Mouse (Mus musculus) spleen, embryonic (tissue): ENCODE data around the gene Slc20a1.

Source experiments
- CTCF ChIA-PET: fragments of 350-600 bp; sonication (Branson Sonifier 250); formaldehyde crosslinking; loops from one replicate; lab custom pipeline; 2022; lab: Charles Lee

Slc20a1 gene

DNA sequence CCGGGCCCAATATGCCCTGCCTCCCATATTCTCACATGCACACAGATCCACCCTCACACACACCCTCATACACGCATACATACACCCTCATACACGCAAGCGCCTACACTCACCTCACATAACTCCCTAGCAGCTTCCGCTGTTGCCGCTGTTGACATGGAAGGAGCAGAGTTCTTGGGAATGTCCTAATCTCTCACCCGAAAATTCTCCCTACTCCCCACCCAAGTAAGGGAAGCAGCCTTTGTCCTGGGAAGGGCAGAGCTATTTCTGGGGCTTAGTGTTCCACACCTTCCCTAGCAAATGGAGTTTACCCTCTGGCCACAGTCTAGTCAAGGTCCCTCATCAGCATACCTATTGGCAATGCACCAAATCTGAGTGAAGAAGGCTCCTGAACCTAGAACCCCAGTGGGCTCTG lies 49.1 kb downstream of the Slc20a1 start:
- CTCF ChIA-PET: no interaction called here

DNA sequence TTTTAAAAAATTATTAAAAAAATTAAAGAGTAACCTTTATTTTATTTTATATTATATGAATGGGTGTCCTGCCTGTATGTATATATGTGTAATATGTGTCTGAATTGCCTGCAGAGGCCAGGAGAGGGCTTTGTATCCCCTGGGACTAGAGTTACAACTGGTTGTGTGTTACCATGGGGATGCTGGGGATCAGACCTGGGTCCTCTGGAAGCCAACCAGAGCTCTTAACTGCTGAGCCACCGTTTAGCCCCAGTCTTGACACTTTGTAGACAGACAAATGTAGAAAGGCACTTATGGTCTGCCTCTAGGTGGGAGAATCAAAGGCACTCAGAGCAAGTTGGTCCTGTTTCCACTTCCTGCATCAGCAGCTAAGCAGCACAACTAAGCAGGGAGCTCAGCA lies 50.8 kb downstream of the Slc20a1 start:
- CTCF ChIA-PET: no interaction called here

GRCm38 (mm10) chr2:129252836-129253630 lies 54.5 kb downstream of the Slc20a1 start:
- CTCF ChIA-PET: interaction anchor here (0.7 kb wide), 1 partner anchor 670 kb away, joined by 3 read pairs; no protein-coding TSS in a partner anchor

DNA sequence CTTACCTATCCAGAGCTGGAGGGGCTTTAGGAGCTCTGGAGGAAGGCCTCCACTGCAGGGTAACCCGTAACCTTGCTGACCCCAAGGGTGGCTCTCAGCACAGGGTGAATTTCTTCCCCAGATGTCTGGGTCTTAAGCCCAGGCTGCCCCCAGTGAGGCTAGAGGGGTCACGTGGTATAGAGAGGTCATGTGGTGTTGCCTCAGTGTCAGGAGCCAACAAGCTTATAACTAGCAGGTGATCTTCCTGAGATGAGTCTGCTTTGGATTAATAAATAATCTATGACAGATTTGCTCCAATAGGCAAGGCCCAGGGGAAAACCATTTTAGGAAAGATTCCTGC lies 55.0 kb downstream of the Slc20a1 start:
- CTCF ChIA-PET: no interaction called here

GRCm38 (mm10) chr2:129254076-129254475 lies 55.5 kb downstream of the Slc20a1 start:
- CTCF ChIA-PET: interaction anchor here (0.6 to 0.7 kb wide), 3 partner anchors 48 to 430 kb away, joined by 3 to 7 read pairs (median 4); no protein-coding TSS in a partner anchor

- CTCF ChIA-PET: interaction anchor here (0.5 kb wide), 1 partner anchor 48 kb away, joined by 5 read pairs; no protein-coding TSS in a partner anchor
Measured at GRCm38 (mm10) chr2:129256006-129256405, 57.4 kb downstream of the Slc20a1 start.

- CTCF ChIA-PET: interaction anchor here (0.7 to 1.2 kb wide), 3 partner anchors 51 to 252 kb away, joined by 3 to 6 read pairs (median 5); no protein-coding TSS in a partner anchor
Measured at GRCm38 (mm10) chr2:129258056-129258455, 59.5 kb downstream of the Slc20a1 start.

DNA sequence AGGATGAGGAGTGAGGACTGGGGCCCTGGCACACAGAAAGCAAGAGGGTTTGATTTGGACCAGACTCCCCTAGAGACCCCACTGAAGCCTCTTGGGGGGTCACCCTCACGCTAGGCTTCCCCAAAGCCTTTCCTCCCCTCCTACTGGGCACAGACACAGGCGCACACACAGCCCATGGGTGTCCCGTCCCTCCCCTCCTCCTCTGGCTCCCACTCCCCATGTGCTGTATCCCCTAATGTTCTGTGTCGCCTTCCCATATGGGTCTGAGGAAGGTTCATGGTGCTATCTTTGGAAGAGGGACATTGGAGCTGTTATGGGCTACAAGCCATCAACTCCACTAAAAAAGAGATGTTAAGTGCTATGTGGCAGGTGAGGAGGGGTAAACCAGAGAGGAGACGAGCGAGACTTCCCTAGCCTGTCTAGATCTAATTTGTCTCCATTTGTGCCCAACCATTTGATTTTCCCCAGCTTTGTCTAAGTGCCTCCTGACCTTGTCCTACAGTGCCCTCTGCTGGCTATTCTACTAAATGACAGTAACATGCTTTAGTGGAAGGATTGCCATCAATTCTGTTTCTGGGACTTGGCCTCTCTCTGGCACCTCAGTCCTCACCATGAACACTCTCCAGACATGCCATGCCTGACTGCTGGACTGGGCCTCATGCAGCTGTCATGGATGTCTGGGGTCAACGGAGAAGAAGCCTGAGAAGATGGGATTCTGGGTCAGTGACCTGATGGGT lies 60.1 kb downstream of the Slc20a1 start:
- CTCF ChIA-PET: interaction anchor here (1.2 kb wide), 1 partner anchor 84 kb away, joined by 6 read pairs; no protein-coding TSS in a partner anchor

DNA sequence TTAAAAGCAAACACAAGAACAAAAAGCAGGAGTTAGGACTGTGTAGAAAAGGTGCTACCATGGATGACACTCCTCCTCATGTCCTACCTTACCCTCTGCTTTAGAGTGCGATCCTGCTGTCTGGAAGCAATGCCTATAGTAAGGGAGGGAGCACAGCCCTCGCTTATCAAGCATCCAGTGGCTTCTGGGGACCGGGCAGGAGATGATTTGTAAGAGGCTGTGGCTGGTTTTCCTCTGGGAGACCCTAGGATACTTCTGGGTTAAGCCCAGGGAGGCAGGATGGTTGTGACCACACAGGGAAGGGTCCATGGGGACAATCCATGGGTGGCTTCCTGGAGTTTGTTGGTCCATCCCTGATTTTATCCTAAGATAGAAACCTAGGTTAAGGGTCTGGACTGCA lies 62.1 kb downstream of the Slc20a1 start:
- CTCF ChIA-PET: no interaction called here
